Mouse (Mus musculus) frontal cortex, adult (tissue): ENCODE data around the gene Mkks.

Experiments
- ATAC-seq: cut with Nextera tagmentation; 2 replicates; pipeline ENCODE4 v1.9.2; 2017; ENCODE audit warnings: mild to moderate bottlenecking, moderate library complexity, mixed read lengths; ENCODE audit not compliant: low TSS enrichment

Gene Mkks

GRCm38 (mm10) chr2:136835882-136836281 lies 55.3 kb downstream of the Mkks start:
- peak; percentile 95 for ATAC-seq

- ATAC-seq = no peak
These were observed 56.5 kb downstream of the Mkks start for GRCm38 (mm10) chr2:136834715-136835075.

- ATAC-seq = no peak
These were observed 57.0 kb downstream of the Mkks start for GRCm38 (mm10) chr2:136833976-136834714.

DNA sequence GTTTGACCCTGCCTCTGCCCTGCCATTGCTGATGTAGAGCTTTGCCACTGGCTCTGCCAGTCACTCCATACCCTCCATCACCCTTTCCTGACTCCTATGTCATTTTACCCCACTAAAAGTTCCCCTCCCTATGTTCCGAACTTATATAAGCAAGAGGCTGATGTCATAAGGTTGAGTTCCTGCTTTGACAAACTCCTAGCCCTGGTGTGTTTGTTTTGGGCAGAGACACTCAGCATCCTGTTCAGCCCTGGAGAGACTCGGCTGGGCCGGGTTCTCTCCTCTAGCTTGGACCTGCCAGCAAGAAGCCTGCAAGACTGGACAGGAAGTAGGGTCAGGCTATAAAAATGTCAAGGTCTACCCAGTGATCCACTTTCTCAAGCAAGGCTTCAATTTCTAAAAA lies 58.3 kb downstream of the Mkks start:
- ATAC-seq = no peak

- no peak for ATAC-seq
These were observed 63.6 kb downstream of the Mkks start for GRCm38 (mm10) chr2:136827612-136828011.
